ENCODE assay signal across 8 mouse cellular contexts in genomic region chr4:62761672-62762071, GRCm38 (mm10).
DNase-seq lines count a peak whose midpoint lies in the region; ATAC-seq and TF ChIP-seq lines count a peak whose summit lies in the region.

No protein-coding gene starts in this region.

- H3K9me3 ChIP-seq in hindbrain, embryonic 15.5 days: no peaks in the 10 kb centered on the region

- no peak for DNase-seq in Patski (ENCODE audit: low read depth, low spot score)
- DNase-seq in cerebellum, adult 9-10 months: peak; percentile 84
- DNase-seq in frontal cortex, postnatal 10 days (ENCODE audit: low spot score in 2 of 2): peak; percentile 53 to 83
- peak; percentile 74 to 96 for DNase-seq in layer of hippocampus, postnatal 25 days (ENCODE audit: extremely low spot score in 1 of 2, low spot score in 1 of 2)
- peak; percentile 83 for DNase-seq in mesoderm, embryonic 11.5 days (ENCODE audit: low read depth, low spot score)
- peak; percentile 65 to 66 for DNase-seq in right cerebral cortex, postnatal 36 days (ENCODE audit: low spot score in 2 of 2)

- 3% methylated on average over 1 of the region's 1 CpGs for WGBS in hindbrain, embryonic 15.5 days

- no peak overlapping the region for H3K4me2 ChIP-seq in hindbrain, embryonic 15.5 days

- no peak overlapping the region for H3K4me3 ChIP-seq in hindbrain, embryonic 15.5 days

- TF ChIP-seq CTCF in Patski (IDR thresholded peaks at IDR 0.05): peak; percentile 71

- ATAC-seq in Patski: peak; percentile 19
- ATAC-seq in hindbrain, embryonic 15.5 days (ENCODE audit: low FRiP score, low read depth): 0 out of 2 replicates have a peak, but pooled peaks have one; percentile 55
- ATAC-seq in activated CD4-positive, CD25-positive, alpha-beta regulatory T cell, adult 4 months: no peak

- CTCF ChIA-PET in Patski (lab: Charles Lee): interaction anchor here (0.9 to 7.1 kb wide), 7 partner anchors 18 to 200 kb away, joined by 4 to 127 read pairs (median 5); no protein-coding TSS in a partner anchor

- H3K36me3 ChIP-seq in hindbrain, embryonic 15.5 days: no peaks in the 10 kb centered on the region

- H3K27ac ChIP-seq in hindbrain, embryonic 15.5 days (replicated peaks): no peak overlapping the region

- H3K4me1 ChIP-seq in hindbrain, embryonic 15.5 days (replicated peaks): peaks cover 11% of the 10 kb centered on the region

- POLR2A ChIA-PET in Patski (lab: Charles Lee): interaction anchor here (2.1 kb wide), 1 partner anchor 64 kb away, joined by 10 read pairs; no protein-coding TSS in a partner anchor

- in situ Hi-C loops in Patski (cut with MboI; ENCODE audit: low pct_unique_long_range_greater_than_20kb): no loop called here

- no peaks in the 10 kb centered on the region for H3K27me3 ChIP-seq in Patski
- H3K27me3 ChIP-seq in hindbrain, embryonic 15.5 days: no peaks in the 10 kb centered on the region

- H3K9ac ChIP-seq in hindbrain, embryonic 15.5 days: no peak overlapping the region
